Mouse (Mus musculus): ENCODE results near the gene Pard3b.

GRCm38 (mm10) chr1:61925541-61925940 lies 286.9 kb downstream of the Pard3b start:
- TF ChIP-seq POLR2A (IDR thresholded peaks at IDR 0.05; ENCODE audit: insufficient read depth, low read length) (no peak), CTCF (IDR thresholded peaks at IDR 0.05; ENCODE audit: low read depth, low read length) (no peak), EP300 (IDR thresholded peaks at IDR 0.05; ENCODE audit: insufficient read depth, low read depth, low read length) (no peak)

All from ES-Bruce4 (cell line).